Comparison of ENCODE assay signal across 23 mouse cellular contexts in genomic region chr17:79909571-79909970, GRCm38 (mm10). TPM values are rescaled to one million over a fixed set of nuclear protein-coding genes. Genes with fewer than 3 reads are reported as not detected.
DNase-seq lines count a peak whose midpoint lies in the region; ATAC-seq and TF ChIP-seq lines count a peak whose summit lies in the region.
"Had no signal": no experiment of that assay in that cellular context is flagged by ENCODE, and none has a peak within 500 bp of the region (broad histone marks: within the 10 kb centered on the region; RNA-seq: fewer than 3 reads in every experiment).

No protein-coding gene starts in this region.

- no peak for TF ChIP-seq CTCF in testis, adult 2 months (IDR thresholded peaks at IDR 0.05; ENCODE audit: control insufficient read depth, insufficient read depth, insufficient replicate concordance, low read depth, low read length)
- no peak for TF ChIP-seq CTCF in midbrain, postnatal 0 days (IDR thresholded peaks at IDR 0.05)

- intact Hi-C loops in heart, postnatal 36 days (cut with DNase I) = loop anchor here (5.0 kb wide), 1 partner anchor 43 kb away; no protein-coding TSS in a partner anchor

- no peak for TF ChIP-seq POLR2A in testis, adult 2 months (IDR thresholded peaks at IDR 0.05; ENCODE audit: control insufficient read depth, low read depth, low read length)

- H3K4me2 ChIP-seq in midbrain, postnatal 0 days (ENCODE audit: low read depth, low read length, poor library complexity, severe bottlenecking) = no peak overlapping the region
- H3K4me2 ChIP-seq: embryonic facial prominence, embryonic 12.5 days; forebrain, embryonic 13.5 days had no signal

- DNase-seq in heart, adult 11 months = peak; percentile 13
- DNase-seq in heart, postnatal 36 days = no peak
- peak; percentile 5 for DNase-seq in thymus, postnatal 4 days
- DNase-seq in thymus, postnatal 0 days (ENCODE audit: low spot score) = no peak
- DNase-seq in testis, postnatal 14 days (ENCODE audit: low spot score) = peak; percentile 71
- no peak for DNase-seq in midbrain, postnatal 0 days (ENCODE audit: low spot score)
- DNase-seq in retina, postnatal 1 day = no peak
- DNase-seq: adrenal gland, adult 8-10 months; adrenal gland, postnatal 14 days; cerebellum, adult 11-12 months; cerebellum, adult 2 months; cerebellum, adult 9-10 months; cerebellum, postnatal 10 days; cerebellum, postnatal 25 days had no signal

- H3K27me3 ChIP-seq in testis, adult 2 months (ENCODE audit: control insufficient read depth, insufficient read depth, low read length) = no peaks in the 10 kb centered on the region
- H3K27me3 ChIP-seq in midbrain, postnatal 0 days (ENCODE audit: insufficient read depth, low read length) = no peaks in the 10 kb centered on the region
- H3K27me3 ChIP-seq: CH12.LX; embryonic facial prominence, embryonic 12.5 days; forebrain, embryonic 13.5 days had no signal

- H3K36me3 ChIP-seq in testis, adult 2 months (ENCODE audit: control insufficient read depth, insufficient read depth, low read length) = no peaks in the 10 kb centered on the region
- no peaks in the 10 kb centered on the region for H3K36me3 ChIP-seq in midbrain, postnatal 0 days (ENCODE audit: insufficient read depth, low read length)
- H3K36me3 ChIP-seq: embryonic facial prominence, embryonic 10.5 days; embryonic facial prominence, embryonic 12.5 days; G1E had no signal

- peak overlapping the region; percentile 71; the same call in 1 of the 2 replicates for H3K27ac ChIP-seq in testis, adult 2 months (ENCODE audit: control insufficient read depth, insufficient read depth, low read depth, low read length)
- H3K27ac ChIP-seq in midbrain, postnatal 0 days (ENCODE audit: low read depth, low read length) = no peak overlapping the region
- H3K27ac ChIP-seq: embryonic facial prominence, embryonic 10.5 days; embryonic facial prominence, embryonic 12.5 days; forebrain, embryonic 13.5 days had no signal

- ATAC-seq in midbrain, postnatal 0 days (ENCODE audit: low FRiP score) = no peak
- ATAC-seq: activated CD4-positive, CD25-positive, alpha-beta regulatory T cell, adult 4 months; forebrain, embryonic 13.5 days; forebrain, embryonic 16.5 days; Patski had no signal

- WGBS in midbrain, postnatal 0 days = 96% methylated on average over 12 of the region's 12 CpGs

- peaks cover 16% of the 10 kb centered on the region for H3K4me1 ChIP-seq in testis, adult 2 months (ENCODE audit: control insufficient read depth, insufficient read depth, low read length)
- H3K4me1 ChIP-seq in midbrain, postnatal 0 days (ENCODE audit: insufficient read depth, low read length) = no peaks in the 10 kb centered on the region
- H3K4me1 ChIP-seq: embryonic facial prominence, embryonic 10.5 days; embryonic facial prominence, embryonic 12.5 days; forebrain, embryonic 13.5 days had no signal

- no peaks in the 10 kb centered on the region for H3K9me3 ChIP-seq in midbrain, postnatal 0 days (ENCODE audit: low read length)
- H3K9me3 ChIP-seq: embryonic facial prominence, embryonic 10.5 days; embryonic facial prominence, embryonic 12.5 days; forebrain, embryonic 13.5 days; G1E had no signal

- peak overlapping the region; percentile 36 for H3K4me3 ChIP-seq in testis, adult 2 months (ENCODE audit: control insufficient read depth, low read depth, low read length)
- no peak overlapping the region for H3K4me3 ChIP-seq in midbrain, postnatal 0 days (ENCODE audit: low read depth, low read length)
- H3K4me3 ChIP-seq: embryonic facial prominence, embryonic 10.5 days; embryonic facial prominence, embryonic 12.5 days; forebrain, embryonic 13.5 days had no signal

- H3K9ac ChIP-seq in midbrain, postnatal 0 days (replicated peaks; ENCODE audit: low read length, poor library complexity, severe bottlenecking) = no peak overlapping the region
- H3K9ac ChIP-seq: embryonic facial prominence, embryonic 12.5 days; forebrain, embryonic 13.5 days had no signal

RNA-seq across cellular contexts. Expression of gene Atl2, which starts 13.6 kb away (rescaled TPM):
- total RNA-seq in heart, postnatal 36 days (2021) = 10 to 100 TPM; 29.5 to 34.2 TPM
- 130 and 146 TPM in 2 replicates for polyA plus RNA-seq in thymus, postnatal 0 days (2015; fragmentation: Nextera tagmentation; extraction: Ambion mirVana)
- 16.8 and 19.9 TPM in 2 replicates for polyA plus RNA-seq in testis, adult 2 months (2012; rRNA removed)
- 31.0 and 39.0 TPM in 2 replicates for total RNA-seq in midbrain, postnatal 0 days (2014; rRNA removed)
- polyA plus RNA-seq in midbrain, postnatal 0 days (2015; fragmentation: Nextera tagmentation; extraction: Ambion mirVana) = 29.4 and 30.5 TPM in 2 replicates

Comparison
In these comparisons a context has a peak if more than half of its experiments do, and no peak if none do; other contexts are left out.
1. DNase-seq: peak in heart, adult 11 months (single experiment), thymus, postnatal 4 days (single experiment) and testis, postnatal 14 days (single experiment); none in heart, postnatal 36 days (0 of 2), thymus, postnatal 0 days (single experiment), midbrain, postnatal 0 days (single experiment) and retina, postnatal 1 day (single experiment).